Mouse (Mus musculus): ENCODE data around the gene Ubqln3.

GRCm38 (mm10) chr7:104179074-104179473, 36.0 kb upstream of the Ubqln3 start:
- TF ChIP-seq CTCF (IDR thresholded peaks at IDR 0.05; ENCODE audit: extremely low read depth, insufficient read depth, low read length) (no peak), POLR2A (IDR thresholded peaks at IDR 0.05; ENCODE audit: extremely low read depth, insufficient read depth, low read length) (no peak)
